Mouse (Mus musculus) kidney, embryonic 14.5 days (tissue): ENCODE measurements at regions not wholly inside any gene's neighbourhood (a gene's known extent, or its start where the extent isn't known, plus 50 kb on each side); places are given as distances from the start of the nearest gene placed in this dataset.

Experiments used
- ATAC-seq: fragments of 200-750 bp; cut with Nextera tagmentation; 2 replicates; pipeline ENCODE4 v1.8.0; 2017; ENCODE audit warnings: moderate number of reproducible peaks, mild to moderate bottlenecking, moderate TSS enrichment, moderate library complexity; ENCODE audit not compliant: low FRiP score, low TSS enrichment
- H3K27ac ChIP-seq: fragments of 300-500 bp; sonication (generic); 2 replicates; pipeline ENCODE4 v1.5.1; 2014; ENCODE audit warnings: low read depth, mild to moderate bottlenecking, low read length, moderate library complexity, mixed read lengths
- H3K27me3 ChIP-seq: fragments of 300-500 bp; sonication (generic); 2 replicates; pipeline ENCODE4 v1.6.1; 2014; ENCODE audit warnings: mild to moderate bottlenecking, low read length; ENCODE audit not compliant: control insufficient read depth, insufficient read depth
- H3K36me3 ChIP-seq: fragments of 300-500 bp; sonication (generic); 2 replicates; pipeline ENCODE4 v1.6.1; 2014; ENCODE audit warnings: low read length, mixed read lengths; ENCODE audit not compliant: control insufficient read depth, insufficient read depth
- H3K4me1 ChIP-seq: fragments of 300-500 bp; sonication (generic); 2 replicates; pipeline ENCODE4 v1.6.1; 2014; ENCODE audit warnings: low read length, mixed read lengths; ENCODE audit not compliant: control insufficient read depth, insufficient read depth
- H3K4me2 ChIP-seq: fragments of 300-500 bp; sonication (generic); replicated peaks from 2 replicates; pipeline ENCODE4 v1.6.1; 2014; ENCODE audit warnings: low read depth, mild to moderate bottlenecking, low read length
- H3K4me3 ChIP-seq: fragments of 300-500 bp; sonication (generic); 2 replicates; pipeline ENCODE4 v1.5.1; 2014; ENCODE audit warnings: mild to moderate bottlenecking, low read length
- H3K9ac ChIP-seq: fragments of 300-500 bp; sonication (generic); 2 replicates; pipeline ENCODE4 v1.6.1; 2014; ENCODE audit warnings: low read depth, mild to moderate bottlenecking, low read length, moderate library complexity
- H3K9me3 ChIP-seq: fragments of 300-500 bp; sonication (generic); 2 replicates; pipeline ENCODE4 v1.6.1; 2016; ENCODE audit warnings: low read length; ENCODE audit not compliant: control insufficient read depth
- WGBS: fragments of 180-500 bp; shearing (Covaris S2); extraction: QIAGEN DNeasy Blood & Tissue Kit; methylation state at CpG from one replicate; pipeline ENCODE4 v1.1.7; 2014; 5-methylcytosine and 5-hydroxymethylcytosine counted together

DNA sequence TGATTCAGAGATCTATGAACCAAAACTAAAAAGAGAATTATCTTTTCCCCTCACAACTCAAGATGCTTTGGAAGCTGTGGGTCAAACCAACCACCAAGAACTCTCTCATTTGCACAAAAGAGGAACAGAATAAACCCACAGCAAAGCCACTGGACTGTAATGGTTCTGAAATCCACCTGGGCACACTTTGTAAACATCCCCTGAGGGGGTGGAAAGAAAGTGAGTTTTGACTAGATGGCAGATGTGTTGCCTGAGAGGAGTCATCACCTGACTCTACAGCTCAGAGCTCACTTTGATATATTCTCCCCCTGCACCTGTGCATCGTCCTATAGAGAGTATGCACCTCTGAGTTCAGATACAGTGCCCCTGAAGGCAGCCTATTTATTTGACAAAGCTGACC is 588.2 kb downstream of the Insc start:
- H3K9me3 ChIP-seq, result no peaks in the 10 kb centered on the region
- ATAC-seq, result no peak
- H3K27ac ChIP-seq, result no peak overlapping the region
- no peak overlapping the region for H3K9ac ChIP-seq
- H3K4me2 ChIP-seq, result no peak overlapping the region
- no peak overlapping the region for H3K4me3 ChIP-seq
- 76% methylated on average over 1 of the region's 1 CpGs for WGBS
- no peaks in the 10 kb centered on the region for H3K27me3 ChIP-seq
- no peaks in the 10 kb centered on the region for H3K36me3 ChIP-seq
- no peaks in the 10 kb centered on the region for H3K4me1 ChIP-seq

DNA sequence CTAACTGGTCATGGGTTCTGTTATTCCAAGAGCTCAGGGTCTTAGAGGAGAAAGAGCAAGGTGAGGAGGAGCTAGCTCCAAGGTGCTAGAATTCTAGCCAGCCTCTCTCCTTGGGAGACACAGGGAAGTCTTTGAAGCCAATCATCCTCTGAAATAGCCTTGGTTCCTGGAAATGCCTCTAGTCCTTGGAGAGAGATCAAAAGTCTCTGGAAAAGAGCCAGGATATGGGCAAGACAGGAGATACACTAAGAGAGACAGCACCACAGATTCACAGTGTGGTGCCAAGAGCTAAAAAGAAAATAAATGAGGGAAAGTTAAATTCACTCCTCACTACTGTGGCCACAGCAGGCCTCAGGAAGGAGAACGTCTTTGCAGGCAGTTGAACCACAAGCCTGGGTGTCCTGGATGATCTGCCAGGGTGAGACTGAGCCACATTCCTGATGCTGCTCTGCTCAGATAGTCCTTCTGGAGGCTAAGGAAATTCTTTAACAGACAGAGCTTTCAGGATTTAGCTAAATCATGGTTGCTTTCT is 589.6 kb downstream of the Insc start:
- Histone ChIP-seq H3K9ac (no peak overlapping the region), H3K4me3 (no peak overlapping the region), H3K27ac (no peak overlapping the region), H3K4me1 (no peaks in the 10 kb centered on the region), H3K27me3 (no peaks in the 10 kb centered on the region), H3K36me3 (no peaks in the 10 kb centered on the region), H3K9me3 (no peaks in the 10 kb centered on the region), H3K4me2 (no peak overlapping the region)
- 50% methylated on average over 1 of the region's 1 CpGs for WGBS
- ATAC-seq, result no peak

DNA sequence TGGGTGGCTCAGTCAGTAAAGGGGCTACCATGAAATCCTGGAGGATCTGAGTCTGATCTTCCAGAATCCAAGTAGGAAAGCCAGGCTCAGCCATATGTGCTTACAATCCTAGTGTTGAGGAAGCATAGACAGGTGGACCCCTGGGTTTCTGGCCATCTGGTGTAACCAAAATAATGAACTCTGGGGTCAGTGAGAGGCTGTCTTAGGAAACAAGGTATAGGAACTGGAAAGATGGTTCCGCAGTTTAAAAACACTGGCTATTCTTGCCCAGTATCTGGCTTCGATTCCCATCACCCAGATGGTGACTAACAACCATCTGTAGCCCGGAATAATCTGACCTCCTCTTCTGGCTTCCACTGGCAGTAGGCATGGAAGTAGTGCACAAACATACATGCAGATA is 591.6 kb downstream of the Insc start:
- no peak overlapping the region for H3K4me3 ChIP-seq
- no peak overlapping the region for H3K4me2 ChIP-seq
- no peak overlapping the region for H3K9ac ChIP-seq
- ATAC-seq, result no peak
- WGBS, result 92% methylated on average over 3 of the region's 3 CpGs
- no peaks in the 10 kb centered on the region for H3K36me3 ChIP-seq
- no peaks in the 10 kb centered on the region for H3K9me3 ChIP-seq
- H3K27ac ChIP-seq, result no peak overlapping the region
- H3K27me3 ChIP-seq, result no peaks in the 10 kb centered on the region
- H3K4me1 ChIP-seq, result no peaks in the 10 kb centered on the region

DNA sequence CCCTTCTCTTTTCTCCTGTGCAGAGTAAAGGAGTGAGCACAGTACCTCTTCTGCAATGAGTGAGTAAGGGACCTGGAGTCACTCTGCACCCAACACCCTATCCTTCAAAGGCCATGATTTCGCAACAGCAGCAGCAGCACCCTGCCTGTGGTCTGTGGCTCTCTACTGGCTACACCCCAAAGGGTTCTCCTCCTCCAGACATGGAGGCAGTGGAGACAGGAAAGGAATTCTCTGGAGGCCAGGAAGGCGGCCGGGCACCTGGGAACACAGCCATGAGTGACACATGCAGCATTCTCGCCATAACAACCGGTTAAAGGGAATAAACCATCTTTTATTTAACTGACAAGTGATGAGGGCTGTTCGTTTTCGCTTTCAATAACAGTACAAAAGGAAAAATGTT is 596.7 kb downstream of the Insc start:
- H3K4me1 ChIP-seq, result no peaks in the 10 kb centered on the region
- WGBS, result 80% methylated on average over 7 of the region's 7 CpGs
- H3K36me3 ChIP-seq, result no peaks in the 10 kb centered on the region
- H3K27ac ChIP-seq, result no peak overlapping the region
- ATAC-seq, result no peak
- H3K4me3 ChIP-seq, result no peak overlapping the region
- no peak overlapping the region for H3K9ac ChIP-seq
- no peaks in the 10 kb centered on the region for H3K27me3 ChIP-seq
- no peaks in the 10 kb centered on the region for H3K9me3 ChIP-seq
- no peak overlapping the region for H3K4me2 ChIP-seq

DNA sequence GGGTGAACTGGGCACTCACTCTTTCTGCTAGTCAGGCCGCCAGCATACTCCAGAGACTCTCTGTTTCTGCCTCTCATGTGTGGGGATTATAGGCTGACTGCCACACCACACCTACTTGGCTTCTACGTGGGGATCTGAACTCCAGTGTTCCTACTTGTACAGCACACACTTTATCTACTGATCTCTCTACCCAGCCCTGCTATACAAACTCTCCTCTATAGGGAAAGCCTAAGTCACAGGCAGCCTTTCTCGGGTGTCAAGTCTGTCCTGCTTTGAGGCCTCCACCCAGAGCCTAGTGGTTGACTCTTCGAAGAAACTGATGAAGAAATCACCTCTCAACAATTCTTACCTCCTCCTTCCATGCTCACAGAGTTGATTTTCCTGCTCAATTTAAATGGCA is 597.5 kb downstream of the Insc start:
- Histone ChIP-seq H3K4me2 (no peak overlapping the region), H3K27me3 (no peaks in the 10 kb centered on the region), H3K9ac (no peak overlapping the region), H3K4me3 (no peak overlapping the region), H3K9me3 (no peaks in the 10 kb centered on the region), H3K4me1 (no peaks in the 10 kb centered on the region), H3K36me3 (no peaks in the 10 kb centered on the region), H3K27ac (no peak overlapping the region)
- ATAC-seq, result no peak
- WGBS, result 63% methylated on average over 4 of the region's 4 CpGs

DNA sequence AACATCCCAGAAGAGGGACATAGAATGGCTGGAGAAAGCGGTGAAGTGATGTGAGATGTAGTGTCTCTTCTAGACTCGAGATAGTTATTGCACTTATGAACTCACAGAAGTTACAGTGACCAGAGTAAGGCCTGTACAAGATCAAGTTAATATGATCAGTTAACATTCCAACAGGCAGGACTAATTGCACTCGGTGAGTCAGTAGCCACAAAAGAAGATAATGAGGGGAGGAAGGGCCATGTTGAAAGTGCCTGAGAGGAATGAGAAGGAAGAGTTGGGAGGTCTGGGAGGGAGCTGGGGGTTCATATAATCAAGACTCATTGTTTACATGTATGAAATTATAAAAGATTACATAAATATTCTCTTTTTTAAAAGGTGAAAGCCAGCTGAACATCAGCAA is 602.3 kb downstream of the Insc start:
- Histone ChIP-seq H3K36me3 (no peaks in the 10 kb centered on the region), H3K4me1 (no peaks in the 10 kb centered on the region), H3K4me2 (no peak overlapping the region), H3K9ac (no peak overlapping the region), H3K4me3 (no peak overlapping the region), H3K27ac (no peak overlapping the region), H3K9me3 (no peaks in the 10 kb centered on the region), H3K27me3 (no peaks in the 10 kb centered on the region)
- no peak for ATAC-seq
- 84% methylated on average over 3 of the region's 3 CpGs for WGBS

DNA sequence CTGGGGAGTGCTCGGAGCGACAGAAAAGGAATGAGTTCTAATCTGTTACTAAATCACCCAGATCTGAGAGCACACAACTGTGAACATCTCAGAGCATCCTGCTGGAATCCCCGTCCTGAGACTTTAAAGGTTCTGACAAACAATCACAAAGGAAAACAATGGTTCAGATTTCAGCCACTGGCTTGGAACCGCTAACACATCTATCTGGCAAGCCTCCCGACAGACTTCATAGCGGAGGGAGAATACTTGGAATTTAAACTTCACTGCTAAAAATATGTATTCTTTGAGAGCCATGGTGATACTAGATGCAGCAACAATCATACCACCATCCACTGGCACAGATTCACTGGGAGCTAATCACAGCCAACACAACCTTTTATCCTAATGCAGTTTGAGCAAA is 615.2 kb downstream of the Insc start:
- no peak for ATAC-seq
- Histone ChIP-seq H3K4me3 (no peak overlapping the region), H3K27me3 (no peaks in the 10 kb centered on the region), H3K27ac (no peak overlapping the region), H3K9ac (no peak overlapping the region), H3K9me3 (peaks cover 5% of the 10 kb centered on the region; the same call in 1 of the 2 replicates), H3K4me2 (no peak overlapping the region), H3K4me1 (0 out of 2 replicates have a peak, but pooled peaks cover 3% of the 10 kb centered on the region), H3K36me3 (no peaks in the 10 kb centered on the region)
- WGBS, result 43% methylated on average over 6 of the region's 6 CpGs

DNA sequence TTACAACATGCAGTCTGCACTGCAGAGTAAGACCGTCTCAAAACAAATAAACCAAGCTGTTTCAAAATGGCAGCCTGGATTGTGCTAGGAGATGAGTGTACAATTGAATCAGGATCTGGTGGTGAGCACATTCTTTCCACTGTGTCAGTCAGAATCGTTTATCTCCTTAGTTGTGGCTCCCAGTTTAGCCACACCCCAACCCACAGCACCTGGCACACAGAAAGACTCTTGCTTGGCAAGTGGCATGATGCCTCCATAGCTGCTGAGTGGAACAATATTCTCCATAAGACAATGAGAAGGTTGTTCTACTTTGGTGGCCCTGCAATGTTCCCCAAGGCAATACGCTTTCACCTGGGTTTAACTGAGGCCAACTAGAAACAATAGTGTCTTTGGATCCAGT is 616.6 kb downstream of the Insc start:
- no peak for ATAC-seq
- Histone ChIP-seq H3K9me3 (peaks cover 5% of the 10 kb centered on the region; the same call in 1 of the 2 replicates), H3K4me3 (no peak overlapping the region), H3K36me3 (no peaks in the 10 kb centered on the region), H3K27ac (no peak overlapping the region), H3K4me2 (no peak overlapping the region), H3K27me3 (no peaks in the 10 kb centered on the region), H3K4me1 (0 out of 2 replicates have a peak, but pooled peaks cover 3% of the 10 kb centered on the region), H3K9ac (no peak overlapping the region)
- 87% methylated on average over 3 of the region's 3 CpGs for WGBS

DNA sequence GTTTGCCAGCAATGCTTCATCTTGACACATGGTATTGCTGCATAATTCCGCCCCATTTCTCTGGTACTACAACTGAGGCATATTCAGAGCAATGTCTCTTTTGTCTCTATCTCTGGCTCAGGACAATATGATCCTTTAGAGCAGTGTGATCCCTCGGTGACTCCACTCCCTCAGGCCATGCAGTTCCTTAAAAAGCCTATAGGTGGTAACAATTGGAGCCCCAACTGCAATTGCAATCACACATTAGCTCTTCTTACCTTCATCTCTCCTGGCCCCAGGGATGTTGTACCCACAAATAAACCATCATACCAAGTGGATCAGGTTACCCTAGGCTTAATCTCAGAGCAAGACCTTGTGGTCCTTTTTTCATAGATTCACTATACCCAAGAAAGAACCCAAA is 618.6 kb downstream of the Insc start:
- no peak for ATAC-seq

More for the DNA sequence above, 618.6 kb downstream of the Insc start:
- Histone ChIP-seq H3K27me3 (no peaks in the 10 kb centered on the region), H3K9me3 (peaks cover 5% of the 10 kb centered on the region; the same call in 1 of the 2 replicates), H3K4me1 (0 out of 2 replicates have a peak, but pooled peaks cover 3% of the 10 kb centered on the region), H3K4me2 (no peak overlapping the region), H3K36me3 (no peaks in the 10 kb centered on the region), H3K9ac (no peak overlapping the region), H3K4me3 (no peak overlapping the region), H3K27ac (no peak overlapping the region)
- WGBS, result 84% methylated on average over 2 of the region's 2 CpGs
